Mouse (Mus musculus) ES-E14 (cell line): ENCODE measurements around the gene Pcyt1a.

ENCODE experiments used
- HCFC1 ChIP-seq: IDR thresholded peaks from 2 replicates; pipeline ENCODE4 v1.6.1; 2012; ENCODE audit warnings: low read length, inconsistent platforms, borderline replicate concordance; ENCODE audit not compliant: insufficient read depth
- MAFK ChIP-seq: IDR thresholded peaks from 2 replicates; pipeline ENCODE4 v1.6.1; 2014; ENCODE audit warnings: mild to moderate bottlenecking, low read depth, low read length, inconsistent platforms; ENCODE audit not compliant: insufficient read depth
- ZC3H11A ChIP-seq: IDR thresholded peaks from 2 replicates; pipeline ENCODE4 v1.6.1; 2012; ENCODE audit warnings: low read depth, mild to moderate bottlenecking, inconsistent platforms, low read length, borderline replicate concordance
- ZNF384 ChIP-seq: IDR thresholded peaks from 2 replicates; pipeline ENCODE4 v1.6.1; 2012; ENCODE audit warnings: low read depth, low read length, inconsistent platforms

GRCm38 (mm10) chr16:32469404-32470105 is 38.8 kb downstream of the Pcyt1a start:
- TF ChIP-seq ZC3H11A (no peak), HCFC1 (no peak), ZNF384 (no peak), MAFK (no peak)
